Comparison of ENCODE assay signal across 8 mouse cellular contexts in the genomic region with DNA sequence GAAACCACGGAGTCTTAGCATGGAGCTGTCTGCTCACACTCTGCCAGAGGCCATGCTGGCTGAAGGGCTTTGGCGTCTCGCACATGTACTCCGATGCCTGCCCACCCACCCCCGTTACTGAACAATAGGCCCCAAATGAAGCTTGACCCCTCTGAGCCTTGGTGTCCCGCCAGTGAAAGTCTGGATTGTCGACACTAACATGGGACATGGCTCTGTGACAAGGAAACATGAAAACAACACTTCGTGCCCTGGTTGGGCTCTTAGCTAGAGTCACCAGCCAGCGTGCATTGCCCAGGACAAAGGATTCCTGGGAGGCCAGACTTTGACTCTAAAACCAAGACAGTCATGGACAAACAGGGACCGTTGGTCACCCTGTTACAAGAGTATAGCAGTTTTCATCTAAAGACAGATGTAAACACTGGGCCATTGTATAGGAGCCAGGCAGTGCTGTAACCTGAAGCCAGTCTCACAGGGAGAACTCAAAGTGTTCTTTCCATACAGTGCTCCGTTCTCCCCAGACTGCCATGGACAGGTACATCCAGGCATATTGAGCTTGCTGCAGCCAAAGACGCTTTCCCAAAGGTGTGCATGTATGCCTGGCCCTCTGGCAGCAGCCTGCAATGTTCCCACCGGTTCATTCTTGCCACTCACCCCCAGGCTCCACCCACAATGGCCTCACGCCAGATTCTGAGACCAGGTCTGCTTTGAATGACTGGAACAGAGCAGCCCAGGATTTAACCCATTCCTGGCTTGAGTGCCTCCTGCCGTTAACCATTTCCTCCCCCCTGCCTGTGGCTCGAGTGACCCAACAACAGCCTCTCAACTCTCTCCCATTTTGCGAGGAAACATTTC. TPM values are rescaled to one million over a fixed set of nuclear protein-coding genes. Genes with fewer than 3 reads are reported as not detected.
DNase-seq lines count a peak whose midpoint lies in the region; ATAC-seq lines count a peak whose summit lies in the region.

No protein-coding gene starts in this region.

- peaks cover 25% of the 10 kb centered on the region for H3K4me1 ChIP-seq in midbrain, embryonic 11.5 days (ENCODE audit: control insufficient read depth, insufficient read depth, low read length)

- H3K27ac ChIP-seq in midbrain, embryonic 11.5 days (ENCODE audit: low read depth, low read length) = peak overlapping the region; percentile 40; the same call in 1 of the 2 replicates

- no peaks in the 10 kb centered on the region for H3K27me3 ChIP-seq in midbrain, embryonic 11.5 days (ENCODE audit: control insufficient read depth, insufficient read depth, low read length)

- no peaks in the 10 kb centered on the region for H3K36me3 ChIP-seq in midbrain, embryonic 11.5 days (ENCODE audit: control insufficient read depth, insufficient read depth, low read length)

- peak overlapping the region; percentile 43 for H3K4me2 ChIP-seq in midbrain, embryonic 11.5 days

- H3K9ac ChIP-seq in midbrain, embryonic 11.5 days (ENCODE audit: low read length) = peak overlapping the region; percentile 42; the same call in 1 of the 2 replicates

- DNase-seq in thymus, postnatal 4 days = peak; percentile 23
- no peak for DNase-seq in thymus, postnatal 25 days
- peak; percentile 82 for DNase-seq in heart, postnatal 4 days
- peak; percentile 88 to 92 for DNase-seq in kidney, postnatal 4 days
- DNase-seq in midbrain, embryonic 11.5 days (ENCODE audit: low spot score, missing footprints) = peak; percentile 97
- no peak for DNase-seq in frontal cortex, adult 2 months (ENCODE audit: extremely low spot score in 1 of 2, low spot score in 1 of 2)

- peak overlapping the region; percentile 10; the same call in 1 of the 2 replicates for H3K4me3 ChIP-seq in midbrain, embryonic 11.5 days (ENCODE audit: low read depth, low read length)

- H3K9me3 ChIP-seq in midbrain, embryonic 11.5 days (ENCODE audit: control insufficient read depth, low read length) = no peaks in the 10 kb centered on the region

- 0 out of 2 replicates have a peak, but pooled peaks have one; percentile 13 for ATAC-seq in common myeloid progenitor, adult 5-6 weeks (replicated peaks; ENCODE audit: low read depth, poor library complexity, severe bottlenecking)
- ATAC-seq in midbrain, embryonic 11.5 days (ENCODE audit: low FRiP score) = peak; percentile 78
- no peak for ATAC-seq in CD4-positive, CD25-positive, alpha-beta regulatory T cell, adult 4 months

- 12% methylated on average over 17 of the region's 17 CpGs for WGBS in midbrain, embryonic 11.5 days

RNA-seq across cellular contexts. Expression of gene Mn1, which starts 23.6 kb away (rescaled TPM):
- 0.87 and 1.2 TPM in 2 replicates for total RNA-seq in common myeloid progenitor, adult 5-6 weeks (2017)
- 10 to 100 TPM; 16.5 to 17.7 TPM for total RNA-seq in heart, postnatal 4 days (2021)
- 42.0 and 46.2 TPM in 2 replicates for polyA plus RNA-seq in midbrain, embryonic 11.5 days (2014; fragmentation: Nextera tagmentation; extraction: Ambion mirVana)
- not detected for polyA plus RNA-seq in CD4-positive, CD25-positive, alpha-beta regulatory T cell, adult 4 months (2017; shearing (Covaris generic))
- polyA plus RNA-seq in frontal cortex, adult 2 months (2012; rRNA removed) = 11.9 and 12.7 TPM in 2 replicates

Comparison
In these comparisons a context has a peak if more than half of its experiments do, and no peak if none do; other contexts are left out.
1. DNase-seq: peak in thymus, postnatal 4 days (single experiment), heart, postnatal 4 days (single experiment), kidney, postnatal 4 days (2 of 2) and midbrain, embryonic 11.5 days (single experiment); none in thymus, postnatal 25 days (single experiment) and frontal cortex, adult 2 months (0 of 2).
2. RNA of gene Mn1, which starts 23.6 kb away (polyA plus RNA-seq): 42.0 to 46.2 TPM in midbrain, embryonic 11.5 days and 11.9 to 12.7 TPM in frontal cortex, adult 2 months; not detected in CD4-positive, CD25-positive, alpha-beta regulatory T cell, adult 4 months; every median in the first group is over 10 times any median in the second.